ENCODE assay signal across 11 mouse cellular contexts in genomic region chr5:36458926-36459325, GRCm38 (mm10). TPM values are rescaled to one million over a fixed set of nuclear protein-coding genes. Genes with fewer than 3 reads are reported as not detected.
DNase-seq lines count a peak whose midpoint lies in the region; ATAC-seq and TF ChIP-seq lines count a peak whose summit lies in the region.
"Had no signal": no experiment of that assay in that cellular context is flagged by ENCODE, and none has a peak within 500 bp of the region (broad histone marks: within the 10 kb centered on the region; RNA-seq: fewer than 3 reads in every experiment).

No protein-coding gene starts in this region.

- 9% methylated on average over 4 of the region's 4 CpGs for WGBS in lung, embryonic 14.5 days
- WGBS in forebrain, embryonic 13.5 days = 12% methylated on average over 4 of the region's 4 CpGs

- no peak overlapping the region for H3K27ac ChIP-seq in testis, adult 2 months (ENCODE audit: control insufficient read depth, insufficient read depth, low read depth, low read length)
- no peak overlapping the region for H3K27ac ChIP-seq in lung, embryonic 14.5 days (ENCODE audit: low read depth)
- no peak overlapping the region for H3K27ac ChIP-seq in forebrain, embryonic 13.5 days
- H3K27ac ChIP-seq: embryonic facial prominence, embryonic 12.5 days; limb, embryonic 12.5 days; stomach, embryonic 15.5 days had no signal

- no peak overlapping the region for H3K4me2 ChIP-seq in lung, embryonic 14.5 days
- H3K4me2 ChIP-seq in forebrain, embryonic 13.5 days = no peak overlapping the region
- H3K4me2 ChIP-seq: embryonic facial prominence, embryonic 12.5 days; limb, embryonic 12.5 days; stomach, embryonic 15.5 days had no signal

- no peak overlapping the region for H3K9ac ChIP-seq in lung, embryonic 14.5 days
- no peak overlapping the region for H3K9ac ChIP-seq in forebrain, embryonic 13.5 days
- H3K9ac ChIP-seq: embryonic facial prominence, embryonic 12.5 days; limb, embryonic 12.5 days; stomach, embryonic 15.5 days had no signal

- no peak for ATAC-seq in lung, embryonic 14.5 days (ENCODE audit: insufficient read depth)
- ATAC-seq in forebrain, embryonic 13.5 days = no peak

- peaks cover under 1% of the 10 kb centered on the region for H3K4me1 ChIP-seq in testis, adult 2 months (ENCODE audit: control insufficient read depth, insufficient read depth, low read length)
- H3K4me1 ChIP-seq in lung, embryonic 14.5 days (ENCODE audit: insufficient read depth) = no peaks in the 10 kb centered on the region
- peaks cover 7% of the 10 kb centered on the region; the same call in 1 of the 2 replicates for H3K4me1 ChIP-seq in forebrain, embryonic 13.5 days

- no peak overlapping the region for H3K4me3 ChIP-seq in testis, adult 2 months (ENCODE audit: control insufficient read depth, low read depth, low read length)
- no peak overlapping the region for H3K4me3 ChIP-seq in lung, embryonic 14.5 days (ENCODE audit: low read depth, low read length)
- no peak overlapping the region for H3K4me3 ChIP-seq in forebrain, embryonic 13.5 days
- H3K4me3 ChIP-seq: embryonic facial prominence, embryonic 12.5 days; limb, embryonic 12.5 days; stomach, embryonic 15.5 days had no signal

- no peaks in the 10 kb centered on the region for H3K36me3 ChIP-seq in testis, adult 2 months (ENCODE audit: control insufficient read depth, insufficient read depth, low read length)
- H3K36me3 ChIP-seq in lung, embryonic 14.5 days (ENCODE audit: insufficient read depth) = no peaks in the 10 kb centered on the region
- no peaks in the 10 kb centered on the region for H3K36me3 ChIP-seq in splenic B cell, adult 2 months (ENCODE audit: control insufficient read depth, insufficient read depth, low read length, poor library complexity, severe bottlenecking)
- H3K36me3 ChIP-seq in forebrain, embryonic 13.5 days (ENCODE audit: poor library complexity, severe bottlenecking) = no peaks in the 10 kb centered on the region
- H3K36me3 ChIP-seq: embryonic facial prominence, embryonic 12.5 days; limb, embryonic 12.5 days; stomach, embryonic 15.5 days had no signal

- H3K27me3 ChIP-seq in testis, adult 2 months (ENCODE audit: control insufficient read depth, insufficient read depth, low read length) = no peaks in the 10 kb centered on the region
- peaks cover 4% of the 10 kb centered on the region; the same call in 1 of the 2 replicates for H3K27me3 ChIP-seq in lung, embryonic 14.5 days (ENCODE audit: insufficient read depth, low read length)
- H3K27me3 ChIP-seq in splenic B cell, adult 2 months (ENCODE audit: control insufficient read depth, insufficient read depth, low read length, poor library complexity, severe bottlenecking) = no peaks in the 10 kb centered on the region; the same call in 1 of the 2 replicates
- H3K27me3 ChIP-seq in forebrain, embryonic 13.5 days = peaks cover 16% of the 10 kb centered on the region
- H3K27me3 ChIP-seq: embryonic facial prominence, embryonic 12.5 days; limb, embryonic 12.5 days; stomach, embryonic 15.5 days had no signal

- peak; percentile 22; the same call in 1 of the 2 replicates for TF ChIP-seq CTCF in testis, adult 2 months (IDR thresholded peaks at IDR 0.05; ENCODE audit: control insufficient read depth, insufficient read depth, insufficient replicate concordance, low read depth, low read length)
- peak; percentile 70 for TF ChIP-seq CTCF in lung, embryonic 14.5 days (IDR thresholded peaks at IDR 0.05; ENCODE audit: low read depth)

- peak; percentile 34 for DNase-seq in gastrocnemius, postnatal 10 days
- no peak for DNase-seq in gastrocnemius, postnatal 25 days
- DNase-seq in testis, postnatal 14 days (ENCODE audit: low spot score) = no peak
- DNase-seq in cerebellum, postnatal 36 days = peak; percentile 49 to 54
- peak; percentile 67 for DNase-seq in lung, embryonic 14.5 days
- peak; percentile 83 for DNase-seq in splenic B cell, adult 2 months (ENCODE audit: low read depth, low spot score)

- H3K9me3 ChIP-seq in lung, embryonic 14.5 days (ENCODE audit: low read depth, low read length) = no peaks in the 10 kb centered on the region
- no peaks in the 10 kb centered on the region for H3K9me3 ChIP-seq in forebrain, embryonic 13.5 days (replicated peaks)
- H3K9me3 ChIP-seq: embryonic facial prominence, embryonic 12.5 days; limb, embryonic 12.5 days; stomach, embryonic 15.5 days had no signal

- TF ChIP-seq POLR2A in testis, adult 2 months (IDR thresholded peaks at IDR 0.05; ENCODE audit: control insufficient read depth, low read depth, low read length) = no peak

RNA-seq across cellular contexts. Expression of gene Grpel1, which starts 5.9 kb away (rescaled TPM):
- 10 to 100 TPM; 32.7 to 36.2 TPM for total RNA-seq in gastrocnemius, postnatal 10 days (2021)
- total RNA-seq in gastrocnemius, postnatal 25 days (2021) = 10 to 100 TPM; 31.7 to 33.2 TPM
- 18.2 and 18.5 TPM in 2 replicates for polyA plus RNA-seq in testis, adult 2 months (2012; rRNA removed)
- 53.1 and 53.2 TPM in 2 replicates for polyA plus RNA-seq in lung, embryonic 14.5 days (2014; fragmentation: Nextera tagmentation; extraction: Ambion mirVana)
- polyA plus RNA-seq in forebrain, embryonic 13.5 days (2015; fragmentation: Nextera tagmentation; extraction: Ambion mirVana) = 51.0 and 51.4 TPM in 2 replicates

RNA-seq across cellular contexts. Expression of gene Tada2b, which starts 25.2 kb away (rescaled TPM):
- total RNA-seq in gastrocnemius, postnatal 10 days (2021) = 10 to 100 TPM; 12.0 to 12.1 TPM
- total RNA-seq in gastrocnemius, postnatal 25 days (2021) = 10 to 100 TPM; 10.5 to 11.6 TPM
- 34.5 and 36.5 TPM in 2 replicates for polyA plus RNA-seq in testis, adult 2 months (2012; rRNA removed)
- polyA plus RNA-seq in lung, embryonic 14.5 days (2014; fragmentation: Nextera tagmentation; extraction: Ambion mirVana) = 2.7 and 3.5 TPM in 2 replicates
- 2.8 and 3.2 TPM in 2 replicates for polyA plus RNA-seq in forebrain, embryonic 13.5 days (2015; fragmentation: Nextera tagmentation; extraction: Ambion mirVana)

RNA-seq across cellular contexts. Expression of gene Ccdc96, which starts 25.5 kb away (rescaled TPM):
- under 1 TPM; 0.12 to 0.16 TPM for total RNA-seq in gastrocnemius, postnatal 10 days (2021)
- total RNA-seq in gastrocnemius, postnatal 25 days (2021) = under 1 TPM; 0.08 to 0.11 TPM
- 61.8 and 64.3 TPM in 2 replicates for polyA plus RNA-seq in testis, adult 2 months (2012; rRNA removed)
- 0.28 and 0.54 TPM in 2 replicates for polyA plus RNA-seq in lung, embryonic 14.5 days (2014; fragmentation: Nextera tagmentation; extraction: Ambion mirVana)
- 3.8 and 4.1 TPM in 2 replicates for polyA plus RNA-seq in forebrain, embryonic 13.5 days (2015; fragmentation: Nextera tagmentation; extraction: Ambion mirVana)

Comparison
In these comparisons a context has a peak if more than half of its experiments do, and no peak if none do; other contexts are left out.
1. DNase-seq: peak in gastrocnemius, postnatal 10 days (single experiment), cerebellum, postnatal 36 days (2 of 2), lung, embryonic 14.5 days (single experiment) and splenic B cell, adult 2 months (single experiment); none in gastrocnemius, postnatal 25 days (single experiment) and testis, postnatal 14 days (single experiment).
2. RNA of gene Ccdc96, which starts 25.5 kb away (polyA plus RNA-seq): 61.8 to 64.3 TPM in testis, adult 2 months; 3.8 to 4.1 TPM in forebrain, embryonic 13.5 days and 0.28 to 0.54 TPM in lung, embryonic 14.5 days; every median in the first group is over 10 times any median in the second.